Mouse (Mus musculus): ENCODE results near the gene Ttll3.

Gene Ttll3

DNA sequence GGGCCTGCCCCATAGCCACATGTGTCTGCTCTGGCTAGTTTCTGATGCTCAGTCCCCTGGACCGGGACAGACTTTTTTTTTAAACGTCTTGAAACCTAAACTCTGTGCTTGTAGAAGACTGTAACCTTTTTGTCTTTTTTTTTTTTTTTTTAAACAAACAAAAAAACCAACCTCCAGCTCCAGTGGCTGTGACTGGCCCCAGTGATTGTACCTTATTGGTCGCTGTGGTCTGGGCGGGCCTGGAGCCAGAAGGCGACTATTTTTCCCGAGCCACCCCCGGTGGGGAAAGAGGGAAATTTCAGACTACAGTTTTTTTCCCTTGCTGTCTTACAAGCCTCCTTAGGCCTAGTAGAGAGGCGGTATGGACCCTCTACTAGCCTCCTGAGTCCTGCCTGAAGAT is at the start of gene Ttll3:
TSS of gene Ttll3 (plus strand) at position 301 of the 400 bp plus-strand sequence.
- DNase-seq (ENCODE audit: low spot score in 2 of 2): no peak

GRCm38 (mm10) chr6:113341574-113341973 is 47.5 kb upstream of the Ttll3 start:
- DNase-seq (ENCODE audit: low spot score in 2 of 2): no peak

DNA sequence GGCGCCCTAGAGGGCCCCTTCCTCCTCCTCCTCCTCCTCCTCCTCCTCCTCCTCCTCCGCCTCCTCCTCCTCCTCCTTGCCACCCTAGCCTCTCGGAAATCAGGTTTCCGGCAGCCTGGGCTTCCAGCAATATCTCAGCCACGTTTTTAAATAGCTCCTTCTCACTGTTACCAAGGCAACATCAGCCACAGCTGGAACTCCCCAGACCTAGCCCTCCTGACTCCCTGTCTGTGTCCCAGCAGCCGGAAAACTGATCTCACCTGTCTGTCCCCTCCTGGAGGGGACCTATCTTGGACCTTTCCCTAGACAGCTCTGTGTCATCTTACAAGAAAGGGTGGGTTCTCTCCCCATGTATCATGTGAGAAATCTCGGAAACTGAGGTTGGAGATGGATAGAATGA is 46.8 kb upstream of the Ttll3 start:
- DNase-seq (ENCODE audit: low spot score in 2 of 2): no peak

DNA sequence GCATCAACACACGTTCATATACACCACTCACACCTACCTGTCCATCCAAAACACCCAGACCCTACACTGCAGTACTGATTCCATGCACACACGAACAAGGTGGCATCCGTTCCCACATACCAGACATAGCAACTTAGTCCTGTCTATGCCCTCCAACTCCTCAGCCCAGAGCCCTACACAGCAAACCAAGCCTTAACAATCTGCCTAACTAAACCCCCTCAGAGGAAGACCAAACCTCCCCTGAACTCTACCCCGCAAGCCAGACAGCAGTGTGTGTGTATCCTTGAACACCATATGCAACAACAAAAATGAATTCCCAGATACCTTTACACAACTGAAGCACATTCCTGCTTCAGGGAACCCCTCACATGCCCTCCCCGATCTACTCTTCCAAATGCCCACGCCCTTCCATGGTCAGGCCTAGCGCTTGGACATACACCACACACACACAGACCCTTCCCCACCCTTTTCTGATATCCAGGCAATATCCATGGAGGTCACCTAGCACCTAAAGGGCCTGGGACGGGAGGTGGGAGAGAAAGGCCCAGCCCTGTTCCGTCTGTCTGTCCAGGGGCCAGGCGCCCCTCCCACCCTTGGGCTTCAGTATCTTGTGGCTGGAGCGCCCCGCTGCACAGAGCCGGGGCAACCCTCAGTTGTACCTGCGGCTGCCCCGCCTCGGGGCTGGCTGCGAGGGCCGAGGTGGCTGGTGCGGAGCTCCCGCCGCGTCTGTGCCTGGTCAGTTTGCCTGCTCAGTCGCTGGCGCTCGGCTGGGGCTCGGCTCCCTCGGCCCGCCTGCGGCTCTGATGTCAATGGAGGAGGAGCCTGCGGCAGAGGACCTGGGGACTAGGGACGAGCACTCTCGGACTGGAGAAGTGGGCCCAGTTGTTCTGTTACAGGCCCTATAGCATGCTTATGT is 45.6 kb upstream of the Ttll3 start, which contains the start of gene Camk1:
TSS of gene Camk1 (minus strand) at position 808 of the 916 bp plus-strand sequence.
- no peak for DNase-seq (ENCODE audit: low spot score in 2 of 2)

DNA sequence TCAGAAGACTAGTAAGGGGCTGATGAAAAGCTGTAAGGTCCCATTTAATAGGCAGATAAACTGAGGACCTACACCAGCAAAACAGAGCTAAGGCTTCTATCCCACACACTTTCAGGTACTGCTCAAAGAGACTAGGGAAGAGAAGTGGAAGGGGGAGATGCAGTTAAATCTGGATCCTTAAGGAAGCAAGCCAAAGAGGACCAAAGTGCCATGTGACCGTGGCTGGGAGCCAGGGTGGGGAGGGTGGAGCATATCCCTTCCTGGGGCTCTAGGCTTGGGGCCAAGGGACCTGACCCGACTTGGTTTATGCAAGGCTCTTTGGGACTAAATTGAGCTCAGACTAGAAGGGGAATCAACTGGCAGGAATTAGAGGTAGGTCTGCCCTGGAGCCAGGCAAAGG is 44.7 kb upstream of the Ttll3 start:
- DNase-seq (ENCODE audit: low spot score in 2 of 2): no peak

GRCm38 (mm10) chr6:113346897-113347296 is 42.2 kb upstream of the Ttll3 start:
- DNase-seq (ENCODE audit: low spot score in 2 of 2): no peak

GRCm38 (mm10) chr6:113350538-113350937 is 38.5 kb upstream of the Ttll3 start:
- no peak for DNase-seq (ENCODE audit: low spot score in 2 of 2)

DNA sequence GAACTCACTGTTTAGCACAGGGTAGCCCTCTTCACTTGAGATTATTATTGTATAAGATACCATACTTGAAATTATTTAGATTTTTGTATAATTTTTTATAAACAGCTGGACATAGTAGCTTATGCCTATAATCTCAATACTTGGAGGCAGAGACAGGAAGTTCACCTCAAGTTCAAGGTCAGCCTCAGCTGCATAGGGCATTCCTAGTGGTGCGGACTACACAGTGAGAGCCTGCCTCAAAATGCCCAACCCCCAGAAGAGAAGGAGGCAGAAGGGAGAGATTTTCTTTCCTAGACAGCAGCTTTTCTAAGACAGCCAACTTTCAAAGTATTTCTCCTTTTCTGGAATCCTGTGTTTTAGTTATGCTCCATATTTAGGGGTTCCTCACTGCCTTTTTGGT is 37.9 kb upstream of the Ttll3 start:
- no peak for DNase-seq (ENCODE audit: low spot score in 2 of 2)

GRCm38 (mm10) chr6:113351653-113352052 is 37.4 kb upstream of the Ttll3 start:
- DNase-seq (ENCODE audit: low spot score in 2 of 2): no peak

- DNase-seq (ENCODE audit: low spot score in 2 of 2): no peak
Observed at GRCm38 (mm10) chr6:113352820-113353219, 36.2 kb upstream of the Ttll3 start.

DNA sequence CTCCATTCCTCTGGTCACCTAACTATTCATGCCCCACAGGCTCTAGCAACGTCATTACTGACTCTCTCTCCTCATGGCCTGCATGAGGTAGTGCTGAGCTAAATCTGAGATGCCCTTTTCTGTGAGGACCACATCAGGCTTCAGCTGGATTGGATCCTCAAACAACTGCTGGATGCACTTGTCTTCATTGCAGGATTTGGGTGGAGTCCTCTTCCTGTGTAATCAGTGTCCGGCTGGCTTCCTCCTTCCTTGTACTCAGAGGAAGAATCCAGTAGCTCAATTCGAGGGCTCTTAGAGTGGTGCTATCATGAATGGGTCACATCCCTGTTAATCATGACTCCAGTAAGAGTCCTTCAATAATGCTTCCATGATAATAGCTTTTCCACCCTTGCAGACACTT is 35.4 kb upstream of the Ttll3 start:
- no peak for DNase-seq (ENCODE audit: low spot score in 2 of 2)

- no peak for DNase-seq (ENCODE audit: low spot score in 2 of 2)
Observed at GRCm38 (mm10) chr6:113361476-113361875, 27.6 kb upstream of the Ttll3 start.

GRCm38 (mm10) chr6:113362241-113362640 is 26.8 kb upstream of the Ttll3 start:
- DNase-seq (ENCODE audit: low spot score in 2 of 2): no peak

DNA sequence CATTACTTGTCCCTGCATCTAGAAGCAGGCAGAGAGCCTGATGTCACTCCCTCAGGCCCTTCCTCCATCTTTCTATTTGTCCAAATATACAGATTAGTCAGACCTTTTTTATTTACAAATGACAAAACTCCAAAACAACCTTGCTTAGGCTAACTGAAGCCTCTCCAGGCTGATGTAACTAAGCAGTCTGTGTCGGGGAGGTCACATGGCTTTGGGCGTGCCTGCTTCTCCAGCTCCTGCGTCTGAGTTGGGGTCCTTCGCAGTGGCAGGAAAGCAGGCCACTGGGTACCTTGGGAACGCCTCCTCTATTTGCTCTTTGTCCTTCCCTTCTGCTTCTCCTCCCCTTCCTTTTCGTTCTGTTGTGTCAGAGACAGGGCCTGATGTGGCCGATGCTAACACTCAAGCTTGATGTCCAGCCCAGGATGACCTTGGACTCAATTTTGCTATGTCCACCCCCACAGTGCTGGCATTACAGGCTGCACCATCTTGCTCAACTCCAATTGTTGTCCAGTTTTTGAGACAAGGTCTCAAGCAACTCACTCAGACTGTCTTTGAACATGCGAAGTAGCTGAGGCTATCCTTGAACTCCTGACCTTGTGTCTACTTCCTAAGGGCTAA is 24.4 kb upstream of the Ttll3 start:
- DNase-seq (ENCODE audit: low spot score in 2 of 2): no peak

DNA sequence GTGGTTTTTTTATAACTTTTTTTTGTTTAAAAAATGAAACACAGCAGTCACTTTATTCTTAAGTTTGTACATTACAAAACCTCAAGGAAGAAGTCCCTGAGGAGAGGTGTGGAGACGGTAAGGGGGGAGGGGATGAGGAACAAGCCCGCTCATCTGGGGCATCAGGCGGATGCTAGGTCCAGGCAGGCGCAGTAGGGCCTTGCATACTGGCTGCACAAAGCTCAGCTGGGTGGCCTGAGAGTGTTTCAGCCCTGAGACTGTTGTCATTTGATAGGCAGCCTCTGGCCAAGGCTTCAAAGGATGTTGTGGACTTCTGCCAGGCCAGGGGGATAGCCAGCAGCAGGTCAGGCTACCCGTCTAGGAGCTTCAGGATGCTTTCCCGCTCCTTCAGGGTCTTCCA is 22.4 kb upstream of the Ttll3 start:
- DNase-seq (ENCODE audit: low spot score in 2 of 2): no peak

DNA sequence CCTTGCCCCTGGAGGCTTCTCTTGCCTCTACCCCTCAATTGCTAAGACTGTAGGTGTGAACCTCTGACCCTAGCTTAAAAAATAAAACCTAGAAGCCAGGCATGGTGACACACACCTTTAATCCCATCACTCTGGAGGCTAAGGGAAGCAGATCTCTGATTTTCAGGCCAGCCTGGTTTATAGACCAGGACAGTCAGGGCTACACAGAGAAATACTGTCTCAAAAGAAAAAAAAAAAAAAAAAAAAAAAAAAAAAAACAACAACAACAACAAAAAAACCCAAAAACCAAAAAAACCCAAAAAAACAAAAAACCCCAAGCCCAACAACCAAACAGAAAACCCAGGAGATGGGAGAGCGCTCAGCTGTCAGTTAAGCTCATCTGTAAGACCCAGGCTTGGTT is 21.5 kb upstream of the Ttll3 start:
- DNase-seq (ENCODE audit: low spot score in 2 of 2): no peak

DNA sequence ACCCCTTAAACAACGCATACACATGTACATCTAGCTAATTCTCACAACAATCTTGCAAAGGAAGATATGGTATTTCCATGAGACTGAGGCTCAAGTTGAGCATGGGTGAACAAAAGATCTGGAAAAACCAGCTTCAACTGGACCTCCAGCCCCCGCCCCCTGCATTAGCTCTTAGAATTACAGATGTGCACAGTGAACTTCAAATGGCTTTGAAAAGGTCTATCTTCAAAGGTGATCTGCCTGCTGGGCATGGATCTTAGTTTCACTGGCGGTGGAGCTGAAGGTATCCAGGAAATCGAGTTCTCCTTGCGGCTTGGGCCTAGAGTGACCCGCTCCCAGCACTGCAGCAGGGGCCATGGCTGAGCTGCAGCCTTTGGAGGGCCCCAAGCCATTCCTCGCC is 20.9 kb upstream of the Ttll3 start:
- DNase-seq (ENCODE audit: low spot score in 2 of 2): no peak

- no peak for DNase-seq (ENCODE audit: low spot score in 2 of 2)
Observed at GRCm38 (mm10) chr6:113368577-113368976, 20.5 kb upstream of the Ttll3 start.

- no peak for DNase-seq (ENCODE audit: low spot score in 2 of 2)
Observed at GRCm38 (mm10) chr6:113370194-113370929, 18.7 kb upstream of the Ttll3 start.

GRCm38 (mm10) chr6:113373491-113373890 is 15.6 kb upstream of the Ttll3 start:
- DNase-seq (ENCODE audit: low spot score in 2 of 2): peak; percentile 25 to 30

- DNase-seq (ENCODE audit: low spot score in 2 of 2): no peak
Observed at GRCm38 (mm10) chr6:113377172-113377495, 11.9 kb upstream of the Ttll3 start.
